Mouse (Mus musculus): Measurements from ENCODE around the gene Cfap70. TPM values are rescaled to one million over a fixed set of nuclear protein-coding genes. Genes with fewer than 3 reads are reported as not detected.

The Cfap70 gene
- total RNA-seq, 2 experiments from 2014 or later, result 1.7 to 5.2 TPM

- DNase-seq (ENCODE audit: low spot score in 2 of 2), result no peak
These were observed 106.1 kb downstream of the Cfap70 start for GRCm38 (mm10) chr14:20345885-20346284.

Other genes starting within 250 kb of the Cfap70 start
- gene Kcnk16, start 183.0 kb downstream of the Cfap70 start, total RNA-seq (2021), result 1 to 10 TPM in 1 of 2 experiments, under 1 TPM in 1; 0.14 to 3.5 TPM
- gene Nudt13, start 157.5 kb downstream of the Cfap70 start, total RNA-seq (2021), result 10 to 100 TPM; 32.8 to 44.5 TPM
- gene Ecd, start 104.1 kb downstream of the Cfap70 start, total RNA-seq (2021), result 10 to 100 TPM; 41.5 to 44.5 TPM
- gene Fam149b, start 104.1 kb downstream of the Cfap70 start, total RNA-seq (2021), result 10 to 100 TPM; 37.2 to 44.3 TPM
- gene Dnajc9, start 63.3 kb downstream of the Cfap70 start, total RNA-seq (2021), result 10 to 100 TPM; 58.4 to 62.8 TPM
- 10 to 100 TPM; 73.0 to 74.9 TPM for gene Mrps16, start 58.6 kb downstream of the Cfap70 start, total RNA-seq (2021)
- gene Anxa7, start 27.9 kb upstream of the Cfap70 start, total RNA-seq (2021), result 10 to 100 TPM; 81.0 to 81.8 TPM
- 1 to 10 TPM; 2.2 to 2.6 TPM for gene Mss51, start 44.7 kb upstream of the Cfap70 start, total RNA-seq (2021)
- 10 to 100 TPM; 87.7 to 95.3 TPM for gene Ppp3cb, start 94.3 kb upstream of the Cfap70 start, total RNA-seq (2021)
- 10 to 100 TPM; 20.0 to 20.4 TPM for gene Usp54, start 188.8 kb upstream of the Cfap70 start, total RNA-seq (2021)
- gene Myoz1, start 204.3 kb upstream of the Cfap70 start, total RNA-seq (2021), result 10 to 100 TPM; 11.0 to 25.8 TPM
- 10 to 100 TPM in 1 of 2 experiments, 1 to 10 TPM in 1; 3.6 to 11.8 TPM for gene Synpo2l, start 216.1 kb upstream of the Cfap70 start, total RNA-seq (2021)
- 100 to 1,000 TPM; 137 to 140 TPM for gene Sec24c, start 222.1 kb upstream of the Cfap70 start, total RNA-seq (2021)
- gene Fut11, start 242.7 kb upstream of the Cfap70 start, total RNA-seq (2021), result 10 to 100 TPM; 25.9 to 26.1 TPM

Measured in adrenal gland, postnatal 4 days (tissue).